Mouse (Mus musculus): Measurements from ENCODE around the gene Gm8300.
"Not testable (repeated sequence)": the region's sequence is repeated elsewhere in the genome, so short reads cannot be mapped to it uniquely, and the experiment has no call there.

Gm8300 gene

DNA sequence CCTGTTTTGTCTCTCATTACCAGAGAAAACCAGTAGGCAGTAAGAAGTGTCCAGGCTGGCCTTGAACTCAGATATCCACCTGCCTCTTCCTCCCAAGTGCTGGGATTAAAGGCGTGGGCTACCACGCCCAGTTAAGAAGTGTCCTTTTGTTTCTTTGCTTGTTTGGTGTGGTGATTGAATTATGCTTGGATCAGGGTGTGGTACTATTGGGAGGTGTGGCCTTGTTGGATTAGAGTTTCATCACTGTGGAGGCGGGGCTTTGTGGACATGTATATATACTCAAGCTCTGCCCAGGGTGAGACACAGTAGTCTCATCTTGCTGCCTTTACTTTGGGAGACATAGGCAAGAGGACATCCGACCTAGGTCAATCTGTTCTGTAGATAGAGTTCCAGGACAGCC is at the start of gene Gm8300:
Gene Gm8300 (plus strand): TSS at position 301 of the 400 bp plus-strand sequence.
- not testable (repeated sequence) for DNase-seq (ENCODE audit: low read depth)

GRCm38 (mm10) chr12:87464678-87465297 is 49.3 kb upstream of the Gm8300 start:
- peak; percentile 62 for DNase-seq (ENCODE audit: low read depth)

- DNase-seq (ENCODE audit: low read depth), result no peak
Observed at GRCm38 (mm10) chr12:87470263-87471136, 43.6 kb upstream of the Gm8300 start.

DNA sequence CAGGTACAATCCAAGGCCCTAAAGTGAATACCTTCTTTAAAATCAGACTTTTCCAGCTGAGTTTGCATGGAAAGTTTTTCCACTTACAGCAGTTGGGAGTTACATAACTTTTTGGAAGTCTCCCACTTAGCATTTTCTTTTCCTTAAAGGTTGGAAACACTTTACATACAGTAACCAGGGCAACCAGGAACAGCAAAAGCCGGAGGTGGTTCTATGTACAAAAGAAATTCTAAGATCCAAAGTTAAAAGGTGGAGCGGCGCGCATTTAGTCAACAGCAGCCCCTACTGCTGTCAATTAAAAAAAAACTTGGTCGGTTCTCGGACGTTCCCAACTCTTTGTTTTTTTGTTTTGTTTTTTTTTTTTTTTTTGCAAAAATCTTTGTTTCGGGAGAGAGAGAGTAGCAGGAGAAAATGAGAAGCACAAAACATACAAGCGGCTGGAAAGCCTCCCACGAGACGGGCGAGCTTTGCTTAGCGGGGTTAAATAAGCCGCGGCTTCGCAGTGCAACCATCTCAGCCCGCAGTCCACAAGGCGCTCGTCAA is 42.6 kb upstream of the Gm8300 start:
- peak; percentile 16 for DNase-seq (ENCODE audit: low read depth)

DNA sequence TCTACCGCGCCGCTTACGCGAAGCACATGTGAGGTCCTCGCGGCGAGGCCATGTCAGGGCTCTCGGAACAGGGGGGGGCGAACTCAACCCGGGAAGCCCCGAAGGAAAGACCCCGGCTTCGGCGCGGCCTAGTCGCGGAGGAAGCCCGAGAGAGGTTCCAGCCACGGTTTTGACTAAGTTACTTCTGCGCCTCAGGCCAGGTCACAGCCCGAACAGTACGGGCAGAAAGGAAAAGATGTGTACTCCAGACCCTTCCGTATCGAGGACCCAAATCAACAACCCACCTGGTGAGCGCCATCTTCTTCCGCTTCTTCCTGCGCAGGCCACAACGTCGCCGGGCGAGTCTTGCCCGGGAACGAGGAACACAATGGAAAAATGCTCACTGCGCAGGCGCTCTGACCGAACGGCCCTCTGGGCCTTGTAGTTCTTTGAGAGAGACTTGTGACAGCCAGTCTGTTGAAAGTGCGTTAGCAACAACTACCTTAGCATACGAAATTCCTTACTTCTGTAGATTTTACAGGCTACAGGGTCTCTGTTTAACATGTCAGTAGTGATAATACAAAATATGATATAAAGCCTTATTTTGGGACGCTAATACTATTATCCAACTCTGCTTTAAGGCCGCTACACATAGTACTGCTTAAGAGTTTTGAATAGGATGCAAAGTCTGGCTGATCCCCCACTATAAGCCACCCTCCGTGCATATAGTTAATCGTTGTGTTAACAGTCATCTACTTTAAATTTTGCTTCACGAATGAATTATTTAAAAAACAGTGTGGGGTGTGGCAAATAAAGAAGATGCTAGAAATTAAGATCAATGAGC is 41.9 kb upstream of the Gm8300 start, which contains the start of gene Snw1:
Gene Snw1 (minus strand): TSS at position 311 of the 823 bp plus-strand sequence.
- DNase-seq (ENCODE audit: low read depth), result peak; percentile 95

- DNase-seq (ENCODE audit: low read depth), result no peak
Observed at GRCm38 (mm10) chr12:87474756-87475155, 39.4 kb upstream of the Gm8300 start.

- not testable (repeated sequence) for DNase-seq (ENCODE audit: low read depth)
Observed at GRCm38 (mm10) chr12:87482482-87482881, 31.6 kb upstream of the Gm8300 start.

DNA sequence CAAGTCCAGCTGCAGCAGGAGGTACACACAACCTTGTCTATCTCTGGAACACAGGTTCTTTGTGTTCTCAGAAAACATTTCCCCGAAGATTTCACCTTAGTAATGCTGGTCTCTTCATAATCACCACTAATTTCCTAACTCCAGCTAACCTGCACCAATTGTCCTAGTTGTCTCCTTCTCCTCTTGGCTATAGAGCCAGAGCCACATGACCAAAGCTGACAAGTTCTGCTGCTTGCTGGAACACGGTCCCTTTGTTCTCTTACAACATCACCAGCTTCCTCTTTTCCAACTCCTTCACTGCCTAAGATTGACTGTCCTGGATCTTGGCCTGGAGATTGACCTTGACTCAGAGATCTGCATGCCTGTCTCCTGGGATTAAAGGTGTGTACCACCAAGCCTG is 25.4 kb upstream of the Gm8300 start:
- not testable (repeated sequence) for DNase-seq (ENCODE audit: low read depth)

DNA sequence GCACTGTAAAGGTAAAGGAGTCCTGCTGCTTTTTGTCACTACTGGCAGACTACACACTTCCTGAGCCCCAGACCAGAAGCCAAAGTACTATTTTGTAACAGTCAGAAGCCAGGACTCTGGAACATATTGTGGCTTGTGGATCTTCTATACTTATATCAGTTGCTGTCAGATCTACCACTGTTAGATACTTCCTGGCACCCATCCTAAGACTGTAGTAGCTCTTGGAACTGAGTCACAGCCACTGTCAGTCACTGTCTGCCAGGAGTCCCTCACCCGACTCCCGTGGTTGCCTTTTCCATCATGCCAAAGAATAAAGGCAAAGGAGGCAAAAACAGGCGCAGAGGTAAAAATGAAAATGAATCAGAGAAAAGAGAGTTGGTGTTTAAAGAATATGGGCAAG is 19.7 kb upstream of the Gm8300 start, which contains the start of gene Gm5788:
Gene Gm5788 (plus strand): TSS at position 301 of the 400 bp plus-strand sequence.
- DNase-seq (ENCODE audit: low read depth), result not testable (repeated sequence)

DNA sequence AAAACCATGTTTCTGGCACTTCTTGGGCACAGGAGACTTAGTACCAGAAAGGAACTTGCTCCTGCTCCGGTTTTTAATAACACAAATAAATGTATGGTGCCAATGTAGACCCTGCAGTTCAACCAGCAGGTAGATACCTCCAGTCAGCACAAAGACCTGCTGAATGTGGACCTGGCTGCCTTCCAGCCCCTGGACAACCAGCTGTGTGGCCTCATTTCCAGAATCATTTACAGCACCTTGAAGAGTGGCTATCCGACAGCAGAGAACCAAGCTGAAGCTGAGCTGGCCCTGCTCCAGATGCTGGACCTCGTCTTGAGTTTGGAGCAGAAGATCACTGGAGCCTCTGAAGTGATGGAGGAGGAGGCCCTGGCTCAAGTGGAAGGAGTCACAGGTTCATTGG is 5.5 kb downstream of the Gm8300 start:
- DNase-seq (ENCODE audit: low read depth), result not testable (repeated sequence)

GRCm38 (mm10) chr12:87543927-87544326 is 29.8 kb downstream of the Gm8300 start:
- DNase-seq (ENCODE audit: low read depth), result no peak

- DNase-seq (ENCODE audit: low read depth), result not testable (repeated sequence)
Observed at GRCm38 (mm10) chr12:87550628-87551027, 36.5 kb downstream of the Gm8300 start.
